Mouse (Mus musculus) forebrain, embryonic 15.5 days (tissue): Measurements from ENCODE around the gene Hmgb3. TPM values are rescaled to one million over a fixed set of nuclear protein-coding genes. Genes with fewer than 3 reads are reported as not detected.
"Not testable (repeated sequence)": the region's sequence is repeated elsewhere in the genome, so short reads cannot be mapped to it uniquely, and the experiment has no call there.

Experiments
- ATAC-seq: fragments of 200-750 bp; cut with Nextera tagmentation; replicated peaks from 2 replicates; pipeline ENCODE4 v1.8.0; 2017; ENCODE audit warnings: mild to moderate bottlenecking, moderate TSS enrichment, moderate library complexity
- H3K27ac ChIP-seq: fragments of 300-500 bp; sonication (generic); replicated peaks from 2 replicates; pipeline ENCODE4 v1.5.1; 2015; ENCODE audit warnings: mild to moderate bottlenecking, inconsistent platforms
- H3K27me3 ChIP-seq: fragments of 300-500 bp; sonication (generic); 2 replicates; pipeline ENCODE4 v1.6.1; 2015; ENCODE audit warnings: inconsistent platforms
- H3K36me3 ChIP-seq: fragments of 300-500 bp; sonication (generic); 2 replicates; pipeline ENCODE4 v1.6.1; 2015; ENCODE audit warnings: mild to moderate bottlenecking, inconsistent platforms
- H3K4me1 ChIP-seq: fragments of 300-500 bp; sonication (generic); 2 replicates; pipeline ENCODE4 v1.6.1; 2015; ENCODE audit warnings: inconsistent platforms
- H3K4me2 ChIP-seq: fragments of 300-500 bp; sonication (generic); replicated peaks from 2 replicates; pipeline ENCODE4 v1.6.1; 2015; ENCODE audit warnings: mild to moderate bottlenecking, inconsistent platforms
- H3K4me3 ChIP-seq: fragments of 300-500 bp; sonication (generic); 2 replicates; pipeline ENCODE4 v1.5.1; 2015; ENCODE audit warnings: mild to moderate bottlenecking, inconsistent platforms
- H3K9ac ChIP-seq: fragments of 300-500 bp; sonication (generic); replicated peaks from 2 replicates; pipeline ENCODE4 v1.6.1; 2015; ENCODE audit warnings: mild to moderate bottlenecking, inconsistent platforms
- H3K9me3 ChIP-seq: fragments of 300-500 bp; sonication (generic); 2 replicates; pipeline ENCODE4 v1.6.1; 2016; ENCODE audit warnings: inconsistent platforms
- WGBS: fragments of 180-500 bp; shearing (Covaris S2); methylation state at CpG from one replicate; pipeline ENCODE4 v1.1.7; 2015; ENCODE audit warnings: mixed read lengths; 5-methylcytosine and 5-hydroxymethylcytosine counted together
- polyA plus RNA-seq: library from polyadenylated mRNA; unstranded; fragments of >200 nt; fragmentation: Nextera tagmentation; extraction: Ambion mirVana; gene quantifications from 2 replicates; pipeline ENCODE4 v1.2.1, GENCODE M21; 2015

The Hmgb3 gene
- 566 and 567 TPM in 2 replicates for polyA plus RNA-seq

- Histone ChIP-seq H3K9me3 (no peaks in the 10 kb centered on the region), H3K4me2 (peak within 1 kb of the TSS; percentile 76), H3K27ac (peak within 1 kb of the TSS; percentile 97), H3K36me3 (peaks cover 4% of the 10 kb centered on the region; the same call in 1 of the 2 replicates), H3K4me3 (peak within 1 kb of the TSS; percentile 77), H3K4me1 (peaks cover 7% of the 10 kb centered on the region; the same call in 1 of the 2 replicates), H3K9ac (peak within 1 kb of the TSS; percentile 82), H3K27me3 (no peaks in the 10 kb centered on the region)
- WGBS, result 23% methylated on average over 59 of the region's 59 CpGs
- ATAC-seq, result peak; percentile 98
Observed at GRCm38 (mm10) chrX:71555415-71556114, at the start of gene Hmgb3. TSS of gene Hmgb3 (plus strand) at chrX:71555918.

- not testable (repeated sequence) for H3K9ac ChIP-seq, H3K4me2 ChIP-seq, H3K4me1 ChIP-seq, H3K36me3 ChIP-seq, H3K4me3 ChIP-seq, H3K27me3 ChIP-seq, ATAC-seq, H3K27ac ChIP-seq, H3K9me3 ChIP-seq
- 90% methylated on average over 4 of the region's 4 CpGs for WGBS
Observed at GRCm38 (mm10) chrX:71506591-71506990, 49.1 kb upstream of the Hmgb3 start.

- Histone ChIP-seq H3K4me2 (no peak overlapping the region), H3K27ac (no peak overlapping the region), H3K9ac (no peak overlapping the region), H3K36me3 (no peaks in the 10 kb centered on the region), H3K9me3 (no peaks in the 10 kb centered on the region), H3K4me3 (no peak overlapping the region), H3K27me3 (no peaks in the 10 kb centered on the region), H3K4me1 (no peaks in the 10 kb centered on the region)
- ATAC-seq, result no peak
- WGBS, result 86% methylated on average over 4 of the region's 4 CpGs
Observed at GRCm38 (mm10) chrX:71519252-71519651, 36.5 kb upstream of the Hmgb3 start.

GRCm38 (mm10) chrX:71522889-71523288, 32.8 kb upstream of the Hmgb3 start:
- H3K9ac ChIP-seq, result no peak overlapping the region
- no peak overlapping the region for H3K27ac ChIP-seq
- no peaks in the 10 kb centered on the region for H3K4me1 ChIP-seq
- WGBS, result 91% methylated on average over 3 of the region's 3 CpGs
- no peak overlapping the region for H3K4me3 ChIP-seq
- no peak overlapping the region for H3K4me2 ChIP-seq
- H3K36me3 ChIP-seq, result no peaks in the 10 kb centered on the region
- H3K27me3 ChIP-seq, result no peaks in the 10 kb centered on the region
- no peaks in the 10 kb centered on the region for H3K9me3 ChIP-seq
- no peak for ATAC-seq

GRCm38 (mm10) chrX:71524310-71524709, 31.4 kb upstream of the Hmgb3 start:
- no peaks in the 10 kb centered on the region for H3K36me3 ChIP-seq
- H3K9ac ChIP-seq, result no peak overlapping the region
- H3K4me1 ChIP-seq, result 0 out of 2 replicates have a peak, but pooled peaks cover 3% of the 10 kb centered on the region
- H3K4me3 ChIP-seq, result no peak overlapping the region
- no peak overlapping the region for H3K4me2 ChIP-seq
- ATAC-seq, result no peak
- H3K27ac ChIP-seq, result no peak overlapping the region
- H3K9me3 ChIP-seq, result no peaks in the 10 kb centered on the region
- H3K27me3 ChIP-seq, result no peaks in the 10 kb centered on the region
- WGBS, result 85% methylated on average over 2 of the region's 2 CpGs

- no peak overlapping the region for H3K4me3 ChIP-seq
- no peaks in the 10 kb centered on the region for H3K36me3 ChIP-seq
- 82% methylated on average over 3 of the region's 3 CpGs for WGBS
- no peak overlapping the region for H3K9ac ChIP-seq
- H3K27me3 ChIP-seq, result no peaks in the 10 kb centered on the region
- no peaks in the 10 kb centered on the region for H3K9me3 ChIP-seq
- H3K4me2 ChIP-seq, result no peak overlapping the region
- no peak overlapping the region for H3K27ac ChIP-seq
- H3K4me1 ChIP-seq, result 0 out of 2 replicates have a peak, but pooled peaks cover 3% of the 10 kb centered on the region
- ATAC-seq, result no peak
Observed at GRCm38 (mm10) chrX:71525593-71526299, 30.0 kb upstream of the Hmgb3 start.

- Histone ChIP-seq H3K4me3 (no peak overlapping the region), H3K4me1 (0 out of 2 replicates have a peak, but pooled peaks cover 3% of the 10 kb centered on the region), H3K9me3 (no peaks in the 10 kb centered on the region), H3K36me3 (no peaks in the 10 kb centered on the region), H3K27ac (no peak overlapping the region), H3K4me2 (no peak overlapping the region), H3K9ac (no peak overlapping the region), H3K27me3 (no peaks in the 10 kb centered on the region)
- WGBS, result 67% methylated on average over 1 of the region's 1 CpGs
- ATAC-seq, result no peak
Observed at GRCm38 (mm10) chrX:71527461-71527860, 28.3 kb upstream of the Hmgb3 start.

GRCm38 (mm10) chrX:71528150-71528549, 27.6 kb upstream of the Hmgb3 start:
- no peak for ATAC-seq
- Histone ChIP-seq H3K27me3 (no peaks in the 10 kb centered on the region), H3K4me3 (no peak overlapping the region), H3K4me2 (no peak overlapping the region), H3K36me3 (no peaks in the 10 kb centered on the region), H3K9me3 (no peaks in the 10 kb centered on the region), H3K27ac (no peak overlapping the region), H3K4me1 (0 out of 2 replicates have a peak, but pooled peaks cover 3% of the 10 kb centered on the region), H3K9ac (no peak overlapping the region)
- WGBS, result 59% methylated on average over 3 of the region's 3 CpGs

GRCm38 (mm10) chrX:71528646-71529045, 27.1 kb upstream of the Hmgb3 start:
- H3K27ac ChIP-seq, result no peak overlapping the region
- no peaks in the 10 kb centered on the region for H3K36me3 ChIP-seq
- no peaks in the 10 kb centered on the region for H3K27me3 ChIP-seq
- 0 out of 2 replicates have a peak, but pooled peaks cover 3% of the 10 kb centered on the region for H3K4me1 ChIP-seq
- H3K4me2 ChIP-seq, result no peak overlapping the region
- no peak overlapping the region for H3K9ac ChIP-seq
- WGBS, result 36% methylated on average over 6 of the region's 6 CpGs
- no peak overlapping the region for H3K4me3 ChIP-seq
- ATAC-seq, result peak; percentile 86
- no peaks in the 10 kb centered on the region for H3K9me3 ChIP-seq

- no peak overlapping the region for H3K4me3 ChIP-seq
- H3K9me3 ChIP-seq, result no peaks in the 10 kb centered on the region
- ATAC-seq, result no peak
- 78% methylated on average over 3 of the region's 3 CpGs for WGBS
- no peak overlapping the region for H3K4me2 ChIP-seq
- 0 out of 2 replicates have a peak, but pooled peaks cover 3% of the 10 kb centered on the region for H3K4me1 ChIP-seq
- no peak overlapping the region for H3K27ac ChIP-seq
- no peaks in the 10 kb centered on the region for H3K36me3 ChIP-seq
- no peak overlapping the region for H3K9ac ChIP-seq
- no peaks in the 10 kb centered on the region for H3K27me3 ChIP-seq
Observed at GRCm38 (mm10) chrX:71532635-71533034, 23.1 kb upstream of the Hmgb3 start.

GRCm38 (mm10) chrX:71534102-71534501, 21.6 kb upstream of the Hmgb3 start:
- Histone ChIP-seq H3K36me3 (no peaks in the 10 kb centered on the region), H3K9ac (no peak overlapping the region), H3K9me3 (no peaks in the 10 kb centered on the region), H3K4me3 (no peak overlapping the region), H3K4me1 (no peaks in the 10 kb centered on the region), H3K27me3 (no peaks in the 10 kb centered on the region), H3K4me2 (no peak overlapping the region), H3K27ac (no peak overlapping the region)
- WGBS, result 87% methylated on average over 5 of the region's 5 CpGs
- no peak for ATAC-seq

GRCm38 (mm10) chrX:71537791-71538190, 17.9 kb upstream of the Hmgb3 start:
- ATAC-seq, result no peak

More at GRCm38 (mm10) chrX:71537791-71538190, 17.9 kb upstream of the Hmgb3 start:
- Histone ChIP-seq H3K9me3 (no peaks in the 10 kb centered on the region), H3K27ac (no peak overlapping the region), H3K9ac (no peak overlapping the region), H3K4me2 (no peak overlapping the region), H3K36me3 (no peaks in the 10 kb centered on the region), H3K27me3 (no peaks in the 10 kb centered on the region), H3K4me1 (no peaks in the 10 kb centered on the region), H3K4me3 (no peak overlapping the region)
- 69% methylated on average over 2 of the region's 2 CpGs for WGBS
